Mouse (Mus musculus) midbrain, embryonic 12.5 days (tissue): ENCODE results near the gene Atp5g2. TPM values are rescaled to one million over a fixed set of nuclear protein-coding genes. Genes with fewer than 3 reads are reported as not detected.

Experiments used
- ATAC-seq: fragments of 200-750 bp; cut with Nextera tagmentation; 2 replicates; pipeline ENCODE4 v1.8.0; 2017; ENCODE audit warnings: low read depth, moderate TSS enrichment, moderate library complexity; ENCODE audit not compliant: low FRiP score
- H3K27ac ChIP-seq: fragments of 300-500 bp; sonication (generic); replicated peaks from 2 replicates; pipeline ENCODE4 v1.5.1; 2016; ENCODE audit warnings: mild to moderate bottlenecking
- H3K27me3 ChIP-seq: fragments of 300-500 bp; sonication (generic); 2 replicates; pipeline ENCODE4 v1.6.1; 2016; ENCODE audit warnings: mild to moderate bottlenecking
- H3K36me3 ChIP-seq: fragments of 300-500 bp; sonication (generic); 2 replicates; pipeline ENCODE4 v1.6.1; 2016
- H3K4me1 ChIP-seq: fragments of 300-500 bp; sonication (generic); 2 replicates; pipeline ENCODE4 v1.6.1; 2016
- H3K4me2 ChIP-seq: fragments of 300-500 bp; sonication (generic); replicated peaks from 2 replicates; pipeline ENCODE4 v1.6.1; 2016; ENCODE audit warnings: mild to moderate bottlenecking, moderate library complexity
- H3K4me3 ChIP-seq: fragments of 300-500 bp; sonication (generic); 2 replicates; pipeline ENCODE4 v1.5.1; 2016; ENCODE audit warnings: mild to moderate bottlenecking
- H3K9ac ChIP-seq: fragments of 300-500 bp; sonication (generic); replicated peaks from 2 replicates; pipeline ENCODE4 v1.6.1; 2016; ENCODE audit warnings: mild to moderate bottlenecking, moderate library complexity
- H3K9me3 ChIP-seq: fragments of 300-500 bp; sonication (generic); 2 replicates; pipeline ENCODE4 v1.6.1; 2016; ENCODE audit warnings: mild to moderate bottlenecking
- WGBS: fragments of 180-500 bp; shearing (Covaris S2); methylation state at CpG from one replicate; pipeline ENCODE4 v1.1.7; 2016; 5-methylcytosine and 5-hydroxymethylcytosine counted together
- polyA plus RNA-seq: library from polyadenylated mRNA; unstranded; fragments of >200 nt; fragmentation: Nextera tagmentation; extraction: Ambion mirVana; gene quantifications from 2 replicates; pipeline ENCODE4 v1.2.1, GENCODE M21; 2016

The Atp5g2 gene
- polyA plus RNA-seq: 55.9 and 67.0 TPM in 2 replicates

DNA sequence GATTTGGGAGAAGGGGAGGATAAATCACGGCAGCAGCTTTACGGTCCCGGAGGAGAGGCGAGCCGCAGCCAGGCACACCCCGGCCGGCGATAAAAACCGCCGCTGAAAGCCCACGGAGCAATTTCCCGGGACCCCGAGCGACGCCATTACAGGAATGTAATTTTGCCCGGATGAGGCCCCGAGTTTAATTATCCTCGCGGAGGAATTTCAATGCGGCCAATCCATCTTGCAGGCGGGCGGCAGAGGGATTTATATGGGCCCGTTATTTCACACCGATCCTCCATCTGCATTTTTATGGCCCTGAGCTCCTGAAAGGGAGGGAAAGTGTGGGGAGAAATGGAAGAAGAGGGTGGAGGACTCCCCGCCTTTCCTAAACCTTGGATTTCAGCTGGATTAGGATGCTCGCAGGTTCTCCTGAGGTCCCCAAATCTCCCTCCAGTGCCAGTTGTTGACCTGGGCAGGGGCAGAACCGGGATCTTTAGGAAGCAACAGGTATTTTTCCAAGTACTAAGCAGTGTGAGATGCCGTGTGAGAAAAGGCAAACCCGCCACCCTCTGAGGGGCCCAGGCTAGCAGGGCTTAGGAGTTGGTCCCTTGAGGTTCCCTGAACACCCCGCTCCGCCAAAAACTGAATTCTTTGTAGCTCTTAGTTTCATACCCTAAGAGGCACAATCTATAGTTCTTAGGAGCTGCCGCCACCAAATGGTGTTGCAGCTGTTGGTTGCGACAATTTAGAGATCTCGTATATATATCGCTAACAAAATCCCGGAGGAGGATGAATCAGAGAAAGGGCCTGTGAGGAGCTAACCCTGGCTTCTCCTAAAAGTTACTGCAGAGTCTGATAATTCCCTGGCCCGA, at the start of gene Atp5g2:
TSS of gene Atp5g2 (minus strand) at position 138 of the 857 bp plus-strand sequence.
- Histone ChIP-seq H3K9me3 (no peaks in the 10 kb centered on the region), H3K4me3 (peak within 1 kb of the TSS; percentile 46), H3K27ac (peak within 1 kb of the TSS; percentile 98), H3K36me3 (peaks cover 14% of the 10 kb centered on the region), H3K9ac (peak within 1 kb of the TSS; percentile 72), H3K27me3 (no peaks in the 10 kb centered on the region), H3K4me2 (peak within 1 kb of the TSS; percentile 75), H3K4me1 (peaks cover 34% of the 10 kb centered on the region)
- 3% methylated on average over 37 of the region's 37 CpGs for WGBS
- no peak for ATAC-seq

DNA sequence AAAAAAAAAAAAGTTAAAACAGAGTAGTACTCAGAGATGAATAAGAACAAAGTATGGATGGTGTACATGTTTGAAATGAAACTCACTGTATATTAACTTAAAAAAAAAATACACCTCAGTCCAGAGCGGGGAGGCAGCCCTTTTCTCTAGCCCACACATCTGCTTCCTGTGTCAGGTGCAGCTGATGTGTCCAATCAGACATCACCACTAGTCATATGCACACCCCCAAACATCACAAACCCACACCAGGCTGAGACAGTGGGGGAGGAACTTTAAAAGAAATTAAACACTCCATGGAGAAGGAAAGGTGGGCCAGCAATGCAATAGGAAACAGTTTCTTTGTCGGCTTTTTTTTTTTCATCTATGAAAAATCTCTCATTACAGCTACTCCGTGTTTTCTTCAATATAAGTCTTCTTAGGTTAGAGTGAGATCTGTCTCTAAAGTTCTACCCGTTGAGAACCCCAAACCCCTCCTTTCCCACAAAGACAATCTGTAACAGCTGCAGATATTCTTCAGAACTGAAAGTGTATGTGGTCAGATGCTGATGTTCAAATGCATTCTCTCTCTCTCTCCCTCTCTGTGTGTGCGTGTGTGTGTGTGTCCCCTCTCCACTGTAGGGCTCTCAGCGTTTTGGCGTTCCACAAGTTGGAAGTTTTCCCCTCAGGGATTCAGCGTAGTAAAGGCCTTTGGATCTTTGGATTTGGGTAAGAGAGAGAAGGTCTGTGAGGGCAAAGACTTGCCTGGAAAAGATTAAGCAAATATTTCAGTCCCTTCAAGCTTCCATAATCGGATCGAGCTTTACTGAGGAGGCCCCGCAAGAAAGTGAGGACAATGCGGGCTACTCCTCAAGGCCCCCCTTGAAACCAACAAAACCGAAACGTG, 49.1 kb upstream of the Atp5g2 start:
- peak overlapping the region; percentile 73 for H3K4me2 ChIP-seq

DNA sequence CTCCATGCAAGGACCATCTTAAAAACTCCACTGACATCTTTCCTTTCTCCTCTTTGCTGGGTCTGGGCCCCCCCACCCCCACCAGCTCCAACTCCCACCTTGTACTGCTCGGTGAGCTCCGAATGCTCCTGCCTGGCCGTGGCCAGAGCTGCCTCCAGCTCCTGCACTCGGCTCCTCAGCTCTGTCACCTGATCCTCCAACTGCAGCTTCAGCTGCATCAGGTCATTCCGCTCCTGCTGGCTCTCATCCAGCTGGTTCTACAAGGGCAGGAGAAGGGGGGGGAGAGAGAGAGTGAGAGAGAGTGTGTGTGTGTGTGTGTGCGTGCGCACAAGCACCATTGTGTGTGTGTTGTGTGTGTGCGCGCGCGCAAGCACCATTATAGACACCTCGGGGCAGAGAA, 44.0 kb upstream of the Atp5g2 start:
- whole genome bisulfite sequencing: 78% methylated on average over 12 of the region's 12 CpGs
- peaks cover 2% of the 10 kb centered on the region; the same call in 1 of the 2 replicates for H3K27me3 ChIP-seq
- ATAC-seq: no peak
- no peaks in the 10 kb centered on the region for H3K9me3 ChIP-seq
- no peak overlapping the region for H3K27ac ChIP-seq
- H3K4me2 ChIP-seq: no peak overlapping the region
- peaks cover 81% of the 10 kb centered on the region for H3K36me3 ChIP-seq
- H3K4me3 ChIP-seq: no peak overlapping the region
- H3K9ac ChIP-seq: 0 out of 2 replicates have a peak overlapping the region, but pooled peaks have one; percentile 24
- peaks cover 7% of the 10 kb centered on the region for H3K4me1 ChIP-seq

More for the DNA sequence above, 49.1 kb upstream of the Atp5g2 start:
- Histone ChIP-seq H3K4me1 (peaks cover 15% of the 10 kb centered on the region), H3K27ac (no peak overlapping the region), H3K9ac (peak overlapping the region; percentile 68), H3K36me3 (peaks cover 34% of the 10 kb centered on the region), H3K4me3 (peak overlapping the region; percentile 60), H3K27me3 (no peaks in the 10 kb centered on the region; the same call in 1 of the 2 replicates), H3K9me3 (no peaks in the 10 kb centered on the region)
- no peak for ATAC-seq
- WGBS: 23% methylated on average over 14 of the region's 14 CpGs

DNA sequence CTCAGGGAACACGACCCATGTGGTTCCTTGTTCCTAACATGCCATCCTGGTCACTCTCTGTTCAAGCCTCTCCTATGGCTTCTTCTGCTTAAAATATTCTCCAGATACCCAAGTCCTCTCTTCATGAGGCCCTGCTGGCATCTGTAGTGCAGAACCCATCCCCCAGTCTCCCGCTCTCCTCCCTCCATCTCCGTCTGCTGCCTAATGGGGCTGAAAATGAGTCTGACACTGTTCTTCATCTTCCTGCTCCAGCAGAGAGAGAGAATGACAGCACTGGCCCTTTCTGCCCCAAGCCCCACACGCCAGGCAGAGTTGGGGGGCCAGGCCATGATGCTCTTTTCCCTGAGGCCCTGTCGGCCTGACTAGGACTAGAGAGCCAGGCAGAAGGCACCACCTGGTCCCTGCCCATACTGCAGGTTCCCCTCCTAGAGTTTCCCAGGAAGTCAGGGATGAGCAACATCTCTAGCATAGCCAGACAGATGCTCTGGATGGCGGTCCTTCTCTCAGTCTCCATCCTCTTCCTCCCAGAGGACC, 35.7 kb upstream of the Atp5g2 start:
- Histone ChIP-seq H3K9me3 (no peaks in the 10 kb centered on the region), H3K9ac (no peak overlapping the region), H3K27ac (no peak overlapping the region), H3K4me3 (no peak overlapping the region), H3K4me1 (no peaks in the 10 kb centered on the region), H3K4me2 (no peak overlapping the region), H3K36me3 (peaks cover 62% of the 10 kb centered on the region), H3K27me3 (peaks cover 50% of the 10 kb centered on the region)
- ATAC-seq: no peak
- 71% methylated on average over 6 of the region's 6 CpGs for WGBS

DNA sequence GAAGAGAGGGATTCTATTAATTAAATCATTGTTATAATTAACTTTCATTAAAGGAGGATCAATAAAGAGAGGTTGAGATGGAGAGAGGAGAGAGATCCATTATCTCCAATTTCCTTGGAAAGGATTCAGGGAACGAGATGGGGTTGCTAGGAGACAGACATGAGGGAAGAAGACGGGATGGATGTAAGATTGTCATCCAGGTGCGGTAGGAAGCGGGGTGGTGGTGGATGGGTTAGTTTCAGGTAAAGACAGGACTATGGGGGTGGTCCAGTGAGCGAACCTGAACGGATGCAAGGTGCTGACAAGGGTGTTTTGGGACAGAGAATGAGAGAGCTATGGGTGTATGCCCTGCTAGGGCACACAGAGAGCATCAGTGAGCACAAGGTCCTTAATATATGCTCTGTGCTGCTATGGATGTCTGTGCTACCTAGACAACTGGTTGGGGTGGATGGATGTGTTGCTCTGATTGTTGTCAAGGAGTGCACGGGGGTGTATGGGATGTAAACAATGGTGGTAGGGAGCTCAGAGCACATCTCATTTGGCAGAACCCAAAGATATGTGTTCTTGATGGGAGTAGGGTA, 33.9 kb upstream of the Atp5g2 start:
- Histone ChIP-seq H3K9me3 (no peaks in the 10 kb centered on the region), H3K27ac (no peak overlapping the region), H3K9ac (no peak overlapping the region), H3K27me3 (peaks cover 59% of the 10 kb centered on the region), H3K36me3 (peaks cover 47% of the 10 kb centered on the region), H3K4me2 (no peak overlapping the region), H3K4me3 (no peak overlapping the region), H3K4me1 (no peaks in the 10 kb centered on the region)
- ATAC-seq: no peak
- 78% methylated on average over 7 of the region's 7 CpGs for WGBS

DNA sequence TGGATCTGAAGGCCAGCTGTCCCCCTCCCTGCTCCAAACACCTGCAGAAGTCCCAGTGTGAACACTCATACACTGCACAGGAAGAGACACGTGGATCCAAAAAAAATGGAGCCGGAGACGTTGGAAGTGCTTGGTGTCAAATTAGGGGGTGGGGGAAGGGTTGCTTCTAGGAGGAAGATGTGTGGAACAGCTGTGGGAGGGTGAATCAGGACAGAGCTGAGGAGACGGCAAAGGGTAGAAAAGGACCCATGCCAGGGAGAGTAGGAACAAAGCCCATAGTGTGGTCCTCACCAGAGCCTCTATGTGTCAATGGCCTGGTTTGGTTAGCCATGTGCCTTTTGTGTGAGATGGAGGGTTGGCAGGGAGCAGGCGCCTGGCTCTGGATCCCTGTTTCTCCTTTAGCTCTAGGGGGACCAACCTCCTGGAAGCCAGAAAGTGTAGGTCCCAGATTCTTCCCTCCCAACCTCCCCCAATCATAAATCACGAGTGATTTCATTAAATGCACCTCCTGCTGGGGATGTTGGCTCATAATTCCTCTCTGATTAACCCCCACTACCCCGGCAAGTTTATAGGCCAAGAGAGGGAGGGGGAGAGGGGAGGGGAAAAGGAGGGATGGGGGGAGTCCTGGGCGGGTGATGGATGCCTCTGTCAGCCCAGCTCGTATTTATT, 33.2 kb upstream of the Atp5g2 start:
- ATAC-seq: no peak
- H3K4me2 ChIP-seq: no peak overlapping the region
- no peak overlapping the region; the same call in 1 of the 2 replicates for H3K27ac ChIP-seq
- H3K9me3 ChIP-seq: no peaks in the 10 kb centered on the region
- peaks cover 40% of the 10 kb centered on the region for H3K36me3 ChIP-seq
- H3K4me1 ChIP-seq: peaks cover 2% of the 10 kb centered on the region; the same call in 1 of the 2 replicates
- 66% methylated on average over 9 of the region's 9 CpGs for WGBS
- no peak overlapping the region for H3K9ac ChIP-seq
- no peak overlapping the region for H3K4me3 ChIP-seq
- peaks cover 59% of the 10 kb centered on the region for H3K27me3 ChIP-seq

DNA sequence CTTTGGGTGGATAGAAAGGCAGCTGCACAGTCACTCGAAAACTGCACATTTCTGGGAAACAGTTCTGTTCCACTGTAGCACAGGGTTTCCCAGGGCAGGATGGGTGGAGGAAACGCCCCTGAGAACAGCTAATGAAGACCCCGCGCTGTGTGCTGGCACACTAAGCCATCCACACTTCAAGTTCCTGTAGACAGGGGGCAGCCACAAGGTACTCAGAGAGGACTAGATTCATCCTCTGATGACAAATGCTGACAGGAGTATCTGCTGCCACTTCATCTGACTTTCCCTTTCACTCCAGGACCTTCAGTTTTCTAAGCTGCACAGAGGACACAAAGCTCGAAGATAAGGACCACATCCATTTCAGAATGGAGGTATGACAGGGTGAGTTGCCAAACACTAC, 32.7 kb upstream of the Atp5g2 start:
- ATAC-seq: no peak

DNA sequence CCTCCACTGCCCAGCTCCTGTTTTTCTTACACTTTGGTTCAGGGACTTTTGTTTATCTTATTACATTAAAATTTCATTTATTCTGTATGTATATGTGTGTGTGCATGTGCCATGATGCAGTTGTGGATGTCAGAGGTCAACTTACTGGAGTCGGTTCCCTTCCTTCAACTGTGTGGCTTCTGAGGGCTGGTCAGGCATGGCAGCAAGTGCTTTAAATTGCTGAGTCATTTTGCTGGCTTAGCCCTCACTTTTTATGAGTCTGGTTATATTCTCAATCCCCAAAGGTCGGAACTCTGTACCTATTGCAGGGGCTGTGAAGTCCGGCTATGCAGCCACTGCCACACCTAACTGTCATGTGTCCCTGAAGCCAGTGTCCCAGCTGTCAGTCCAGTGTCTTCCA, 30.8 kb upstream of the Atp5g2 start:
- Histone ChIP-seq H3K9me3 (no peaks in the 10 kb centered on the region), H3K4me1 (peaks cover 16% of the 10 kb centered on the region; the same call in 1 of the 2 replicates), H3K36me3 (peaks cover 17% of the 10 kb centered on the region), H3K4me2 (no peak overlapping the region), H3K4me3 (no peak overlapping the region), H3K27me3 (peaks cover 60% of the 10 kb centered on the region), H3K27ac (no peak overlapping the region), H3K9ac (no peak overlapping the region)
- 84% methylated on average over 3 of the region's 3 CpGs for WGBS
- no peak for ATAC-seq

More for the DNA sequence above, 32.7 kb upstream of the Atp5g2 start:
- no peaks in the 10 kb centered on the region for H3K9me3 ChIP-seq
- no peak overlapping the region for H3K4me2 ChIP-seq
- 83% methylated on average over 5 of the region's 5 CpGs for WGBS
- H3K4me1 ChIP-seq: peaks cover 7% of the 10 kb centered on the region; the same call in 1 of the 2 replicates
- no peak overlapping the region; the same call in 1 of the 2 replicates for H3K27ac ChIP-seq
- no peak overlapping the region for H3K4me3 ChIP-seq
- H3K9ac ChIP-seq: no peak overlapping the region
- peaks cover 35% of the 10 kb centered on the region for H3K36me3 ChIP-seq
- peaks cover 60% of the 10 kb centered on the region for H3K27me3 ChIP-seq

DNA sequence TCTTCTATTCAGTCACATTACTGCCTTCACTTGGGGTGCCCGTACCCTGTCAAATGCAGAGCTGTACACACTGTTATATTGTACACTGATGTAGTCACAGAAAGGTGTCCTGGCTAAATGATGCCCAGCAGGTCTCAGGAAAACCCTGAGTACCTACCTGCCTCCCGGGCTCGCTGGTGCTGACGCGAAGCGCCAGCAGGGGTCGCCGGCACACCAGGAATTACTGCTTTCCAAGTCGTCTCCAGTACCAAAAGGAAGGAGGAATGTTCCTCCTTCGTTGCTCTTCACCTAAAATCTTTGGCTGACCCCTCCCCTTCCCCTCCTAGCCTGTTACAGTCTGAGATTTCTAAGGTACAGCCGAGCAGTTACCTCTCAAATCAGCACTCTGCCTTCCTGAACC, 26.0 kb upstream of the Atp5g2 start:
- H3K36me3 ChIP-seq: no peaks in the 10 kb centered on the region
- no peak overlapping the region for H3K4me2 ChIP-seq
- 2% methylated on average over 11 of the region's 11 CpGs for WGBS
- no peak overlapping the region for H3K27ac ChIP-seq
- H3K4me1 ChIP-seq: peaks cover 30% of the 10 kb centered on the region
- no peak overlapping the region for H3K9ac ChIP-seq
- H3K9me3 ChIP-seq: no peaks in the 10 kb centered on the region
- H3K27me3 ChIP-seq: peaks cover 92% of the 10 kb centered on the region
- no peak overlapping the region for H3K4me3 ChIP-seq
- ATAC-seq: no peak

DNA sequence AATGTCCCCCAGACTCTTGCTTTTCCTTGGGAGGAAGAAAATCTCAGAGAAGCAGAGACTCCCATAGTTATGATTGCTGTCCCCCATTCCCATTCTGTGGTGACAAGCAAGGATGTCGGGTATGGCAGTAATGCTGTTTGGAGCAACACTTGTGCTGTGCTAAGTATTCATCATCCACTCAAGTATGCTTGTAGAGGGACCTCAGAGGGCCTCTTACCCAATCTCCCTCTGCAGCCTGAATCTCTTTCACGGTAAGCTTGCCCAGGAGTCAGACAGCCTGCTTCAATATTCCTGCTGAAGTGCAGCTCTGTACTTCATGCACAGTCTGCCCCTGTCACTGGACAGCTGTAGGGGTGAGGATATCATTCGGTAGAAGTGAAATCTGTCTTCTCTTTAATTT, 24.7 kb upstream of the Atp5g2 start:
- Histone ChIP-seq H3K9ac (no peak overlapping the region), H3K27me3 (peaks cover 92% of the 10 kb centered on the region), H3K36me3 (no peaks in the 10 kb centered on the region), H3K4me2 (no peak overlapping the region), H3K27ac (no peak overlapping the region), H3K4me1 (peaks cover 40% of the 10 kb centered on the region), H3K4me3 (no peak overlapping the region), H3K9me3 (no peaks in the 10 kb centered on the region)
- WGBS: 37% methylated on average over 3 of the region's 3 CpGs
- ATAC-seq: no peak

DNA sequence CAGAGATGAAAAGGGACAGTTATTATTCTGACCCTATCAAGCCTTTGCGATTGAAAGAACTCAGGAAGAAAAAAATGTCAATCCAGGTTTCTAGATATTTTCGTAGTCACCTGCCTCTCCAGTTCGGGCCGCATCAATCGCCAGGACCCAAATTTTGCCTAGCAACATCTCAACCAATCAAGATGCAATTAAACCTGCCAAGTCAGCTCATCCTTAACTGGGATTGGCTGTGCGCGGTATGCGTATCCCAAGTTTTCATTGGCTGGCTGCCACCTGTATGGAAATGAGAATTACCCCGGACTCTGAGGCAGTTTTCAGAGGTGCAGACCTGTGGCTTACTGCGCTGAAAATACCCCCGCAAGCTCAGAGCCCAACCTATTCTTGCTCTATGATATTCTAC, 21.4 kb upstream of the Atp5g2 start:
- ATAC-seq: peak; percentile 44; the same call in 1 of the 2 replicates
- H3K4me1 ChIP-seq: peaks cover 32% of the 10 kb centered on the region
- H3K9me3 ChIP-seq: no peaks in the 10 kb centered on the region
- peak overlapping the region; percentile 44 for H3K4me3 ChIP-seq
- no peak overlapping the region; the same call in 1 of the 2 replicates for H3K27ac ChIP-seq
- no peaks in the 10 kb centered on the region for H3K36me3 ChIP-seq
- WGBS: 0% methylated on average over 11 of the region's 11 CpGs
- peaks cover 89% of the 10 kb centered on the region for H3K27me3 ChIP-seq
- H3K4me2 ChIP-seq: peak overlapping the region; percentile 61
- no peak overlapping the region; the same call in 1 of the 2 replicates for H3K9ac ChIP-seq
